Mouse (Mus musculus) kidney, embryonic 16.5 days (tissue): ENCODE data around the gene Ngrn. TPM values are rescaled to one million over a fixed set of nuclear protein-coding genes. Genes with fewer than 3 reads are reported as not detected.
A peak's percentile ranks its signal among the peaks of the same experiment; 100 is the strongest.

ENCODE experiments used
- ATAC-seq: fragments of 200-750 bp; cut with Nextera tagmentation; 2 replicates; pipeline ENCODE4 v1.8.0; 2017; ENCODE audit warnings: moderate TSS enrichment; ENCODE audit not compliant: low FRiP score, low TSS enrichment
- H3K27ac ChIP-seq: fragments of 300-500 bp; sonication (generic); 2 replicates; pipeline ENCODE4 v1.5.1; 2014; ENCODE audit warnings: low read length
- H3K27me3 ChIP-seq: fragments of 300-500 bp; sonication (generic); 2 replicates; pipeline ENCODE4 v1.6.1; 2014; ENCODE audit warnings: low read length, control low read depth, mixed read lengths; ENCODE audit not compliant: insufficient read depth
- H3K36me3 ChIP-seq: fragments of 300-500 bp; sonication (generic); 2 replicates; pipeline ENCODE4 v1.6.1; 2014; ENCODE audit warnings: low read length, control low read depth, mixed read lengths; ENCODE audit not compliant: insufficient read depth
- H3K4me1 ChIP-seq: fragments of 300-500 bp; sonication (generic); 2 replicates; pipeline ENCODE4 v1.6.1; 2014; ENCODE audit warnings: low read length, control low read depth, mixed read lengths; ENCODE audit not compliant: insufficient read depth
- H3K4me2 ChIP-seq: fragments of 300-500 bp; sonication (generic); replicated peaks from 2 replicates; pipeline ENCODE4 v1.6.1; 2014; ENCODE audit warnings: low read depth, low read length
- H3K4me3 ChIP-seq: fragments of 300-500 bp; sonication (generic); 2 replicates; pipeline ENCODE4 v1.5.1; 2014; ENCODE audit warnings: mild to moderate bottlenecking, low read length
- H3K9ac ChIP-seq: fragments of 300-500 bp; sonication (generic); replicated peaks from 2 replicates; pipeline ENCODE4 v1.6.1; 2014; ENCODE audit warnings: low read length
- H3K9me3 ChIP-seq: fragments of 300-500 bp; sonication (generic); 2 replicates; pipeline ENCODE4 v1.6.1; 2016; ENCODE audit warnings: low read length, control low read depth
- WGBS: fragments of 180-500 bp; shearing (Covaris S2); extraction: QIAGEN DNeasy Blood & Tissue Kit; methylation state at CpG from one replicate; pipeline ENCODE4 v1.1.7; 2014; 5-methylcytosine and 5-hydroxymethylcytosine counted together
- polyA plus RNA-seq: library from polyadenylated mRNA; unstranded; fragments of >200 nt; fragmentation: Nextera tagmentation; extraction: Ambion mirVana; gene quantifications from 2 replicates; pipeline ENCODE4 v1.2.1, GENCODE M21; 2015

The Ngrn gene
- 51.7 and 51.9 TPM in 2 replicates for polyA plus RNA-seq

GRCm38 (mm10) chr7:80260625-80261371 lies at the start of gene Ngrn:
TSS of gene Ngrn (plus strand) at chr7:80261215.
- peaks cover 16% of the 10 kb centered on the region for H3K36me3 ChIP-seq
- H3K9me3 ChIP-seq: no peaks in the 10 kb centered on the region
- no peaks in the 10 kb centered on the region for H3K27me3 ChIP-seq
- peak within 1 kb of the TSS; percentile 88 for H3K4me2 ChIP-seq
- H3K4me3 ChIP-seq: peak within 1 kb of the TSS; percentile 86
- H3K4me1 ChIP-seq: peaks cover 15% of the 10 kb centered on the region; the same call in 1 of the 2 replicates
- H3K9ac ChIP-seq: peak within 1 kb of the TSS; percentile 75
- peak; percentile 87 for ATAC-seq
- WGBS: 27% methylated on average over 40 of the region's 40 CpGs
- H3K27ac ChIP-seq: peak within 1 kb of the TSS; percentile 61

DNA sequence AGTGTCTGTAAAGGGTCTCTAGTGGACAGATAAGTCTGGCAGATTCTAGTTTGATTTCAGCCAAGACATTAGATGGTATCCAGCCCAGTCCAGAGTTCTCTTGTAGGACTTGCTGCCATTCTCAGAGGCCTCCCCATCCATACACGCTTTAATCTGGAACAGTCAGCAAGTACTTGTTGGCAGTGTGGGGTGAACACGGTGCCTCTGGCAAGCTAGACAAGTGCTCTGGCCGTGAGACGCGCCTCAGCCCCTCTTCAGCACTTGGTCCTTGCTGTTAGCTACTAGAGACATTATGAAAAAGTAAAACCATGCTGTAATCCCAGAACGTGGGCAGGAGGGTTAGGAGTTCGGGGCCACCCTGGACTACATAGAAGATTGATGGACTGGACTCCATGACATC lies 47.4 kb upstream of the Ngrn start:
- no peak overlapping the region for H3K9ac ChIP-seq
- 92% methylated on average over 7 of the region's 7 CpGs for WGBS
- no peak overlapping the region for H3K27ac ChIP-seq
- peaks cover 21% of the 10 kb centered on the region for H3K4me1 ChIP-seq
- no peaks in the 10 kb centered on the region for H3K27me3 ChIP-seq
- no peaks in the 10 kb centered on the region for H3K9me3 ChIP-seq
- peaks cover 30% of the 10 kb centered on the region for H3K36me3 ChIP-seq
- no peak overlapping the region for H3K4me3 ChIP-seq
- no peak for ATAC-seq
- H3K4me2 ChIP-seq: no peak overlapping the region

- ATAC-seq: no peak
- Histone ChIP-seq H3K27me3 (no peaks in the 10 kb centered on the region), H3K4me2 (no peak overlapping the region), H3K4me1 (peaks cover 12% of the 10 kb centered on the region), H3K9me3 (no peaks in the 10 kb centered on the region), H3K4me3 (no peak overlapping the region), H3K36me3 (peaks cover 39% of the 10 kb centered on the region), H3K27ac (no peak overlapping the region), H3K9ac (no peak overlapping the region)
- WGBS: 83% methylated on average over 8 of the region's 8 CpGs
These were observed 46.6 kb upstream of the Ngrn start for GRCm38 (mm10) chr7:80214459-80214858.

GRCm38 (mm10) chr7:80215398-80215797 lies 45.6 kb upstream of the Ngrn start:
- Histone ChIP-seq H3K27ac (no peak overlapping the region), H3K4me3 (no peak overlapping the region), H3K4me2 (no peak overlapping the region), H3K9me3 (no peaks in the 10 kb centered on the region), H3K4me1 (0 out of 2 replicates have a peak, but pooled peaks cover 3% of the 10 kb centered on the region), H3K36me3 (peaks cover 48% of the 10 kb centered on the region), H3K27me3 (no peaks in the 10 kb centered on the region), H3K9ac (peak overlapping the region; percentile 44)
- WGBS: 32% methylated on average over 4 of the region's 4 CpGs
- peak; percentile 79 for ATAC-seq

- peak overlapping the region; percentile 10; the same call in 1 of the 2 replicates for H3K9ac ChIP-seq
- H3K9me3 ChIP-seq: no peaks in the 10 kb centered on the region
- H3K27ac ChIP-seq: no peak overlapping the region
- no peaks in the 10 kb centered on the region for H3K4me1 ChIP-seq
- no peak overlapping the region for H3K4me3 ChIP-seq
- 0 out of 2 replicates have a peak, but pooled peaks have one; percentile 21 for ATAC-seq
- H3K4me2 ChIP-seq: no peak overlapping the region
- WGBS: 73% methylated on average over 8 of the region's 8 CpGs
- peaks cover 58% of the 10 kb centered on the region for H3K36me3 ChIP-seq
- no peaks in the 10 kb centered on the region for H3K27me3 ChIP-seq
These were observed 44.4 kb upstream of the Ngrn start for GRCm38 (mm10) chr7:80216566-80216965.

GRCm38 (mm10) chr7:80218666-80219065 lies 42.3 kb upstream of the Ngrn start:
- 96% methylated on average over 9 of the region's 9 CpGs for WGBS
- ATAC-seq: no peak
- H3K9ac ChIP-seq: no peak overlapping the region
- peaks cover 56% of the 10 kb centered on the region for H3K36me3 ChIP-seq
- no peaks in the 10 kb centered on the region for H3K27me3 ChIP-seq
- H3K4me3 ChIP-seq: no peak overlapping the region
- H3K4me1 ChIP-seq: no peaks in the 10 kb centered on the region
- no peaks in the 10 kb centered on the region for H3K9me3 ChIP-seq
- H3K4me2 ChIP-seq: no peak overlapping the region
- no peak overlapping the region for H3K27ac ChIP-seq

- WGBS: 92% methylated on average over 9 of the region's 9 CpGs
- no peak for ATAC-seq
- H3K9me3 ChIP-seq: no peaks in the 10 kb centered on the region
- H3K36me3 ChIP-seq: peaks cover 72% of the 10 kb centered on the region
- H3K4me3 ChIP-seq: no peak overlapping the region
- H3K4me1 ChIP-seq: no peaks in the 10 kb centered on the region
- H3K4me2 ChIP-seq: no peak overlapping the region
- no peak overlapping the region for H3K9ac ChIP-seq
- no peaks in the 10 kb centered on the region for H3K27me3 ChIP-seq
- H3K27ac ChIP-seq: no peak overlapping the region
These were observed 40.7 kb upstream of the Ngrn start for GRCm38 (mm10) chr7:80220237-80220797.

DNA sequence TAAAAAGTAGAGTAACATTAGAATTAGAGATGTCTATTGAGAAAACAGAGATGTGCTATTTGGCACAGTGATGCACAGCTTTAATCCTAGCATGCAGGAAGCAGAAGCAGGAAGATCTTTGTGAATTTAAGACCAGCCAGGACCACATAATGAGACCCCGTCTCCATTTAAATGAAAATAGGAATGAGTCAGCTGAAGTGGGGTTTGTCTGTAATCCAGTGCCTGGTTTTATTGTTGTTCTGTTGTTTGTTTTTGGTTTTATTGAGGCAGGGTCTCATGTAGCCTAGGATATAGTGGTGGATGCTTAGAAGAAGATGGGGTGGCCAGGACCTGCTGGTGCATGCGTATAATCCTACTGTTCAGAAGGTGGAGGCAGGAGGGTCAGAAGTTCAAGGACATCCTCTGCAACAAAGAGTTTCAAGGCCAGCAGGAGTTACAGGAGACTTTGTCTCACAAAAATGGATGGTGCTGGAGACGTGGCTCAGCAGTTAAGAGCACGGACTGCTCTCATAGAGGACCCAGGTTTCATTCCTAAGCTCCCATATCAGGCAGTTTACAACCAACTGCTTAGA lies 39.8 kb upstream of the Ngrn start:
- no peak overlapping the region for H3K4me2 ChIP-seq
- no peak overlapping the region for H3K27ac ChIP-seq
- ATAC-seq: no peak
- peaks cover 69% of the 10 kb centered on the region for H3K36me3 ChIP-seq
- WGBS: 87% methylated on average over 4 of the region's 4 CpGs
- no peaks in the 10 kb centered on the region for H3K4me1 ChIP-seq
- H3K9me3 ChIP-seq: no peaks in the 10 kb centered on the region
- no peaks in the 10 kb centered on the region for H3K27me3 ChIP-seq
- no peak overlapping the region for H3K9ac ChIP-seq
- no peak overlapping the region for H3K4me3 ChIP-seq

DNA sequence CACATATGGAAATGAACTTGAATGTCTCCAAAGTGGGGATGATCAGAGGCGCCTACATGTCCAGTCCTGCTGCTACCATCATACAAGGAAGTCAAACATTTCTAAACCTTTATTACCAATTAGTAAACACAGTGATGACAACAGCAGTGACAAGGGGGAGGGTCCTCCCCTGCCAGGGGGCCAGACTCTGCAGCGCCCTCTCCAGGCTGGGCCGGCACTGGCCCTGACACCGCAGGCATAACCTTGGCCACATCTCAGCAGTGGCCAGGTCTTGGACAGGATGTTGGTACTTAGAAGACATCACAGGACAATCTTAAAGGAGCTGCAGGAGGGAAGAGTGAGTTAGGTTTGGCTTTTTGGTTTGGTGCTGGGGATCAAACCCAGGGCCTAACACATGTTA lies 34.0 kb upstream of the Ngrn start:
- ATAC-seq: no peak

GRCm38 (mm10) chr7:80230196-80230595 lies 30.8 kb upstream of the Ngrn start:
- H3K9me3 ChIP-seq: no peaks in the 10 kb centered on the region
- 0 out of 2 replicates have a peak overlapping the region, but pooled peaks have one; percentile 8 for H3K27ac ChIP-seq
- peaks cover 30% of the 10 kb centered on the region for H3K4me1 ChIP-seq
- H3K4me2 ChIP-seq: 0 out of 2 replicates have a peak overlapping the region, but pooled peaks have one; percentile 74
- no peak overlapping the region for H3K4me3 ChIP-seq
- no peak for ATAC-seq
- H3K9ac ChIP-seq: 0 out of 2 replicates have a peak overlapping the region, but pooled peaks have one; percentile 27
- WGBS: 30% methylated on average over 6 of the region's 6 CpGs
- H3K27me3 ChIP-seq: no peaks in the 10 kb centered on the region
- H3K36me3 ChIP-seq: peaks cover 9% of the 10 kb centered on the region

More for the DNA sequence above, 34.0 kb upstream of the Ngrn start:
- no peak overlapping the region for H3K4me3 ChIP-seq
- no peak overlapping the region for H3K9ac ChIP-seq
- WGBS: 93% methylated on average over 4 of the region's 4 CpGs
- H3K4me2 ChIP-seq: no peak overlapping the region
- no peak overlapping the region for H3K27ac ChIP-seq
- peaks cover 23% of the 10 kb centered on the region for H3K4me1 ChIP-seq
- no peaks in the 10 kb centered on the region for H3K9me3 ChIP-seq
- peaks cover 28% of the 10 kb centered on the region for H3K36me3 ChIP-seq
- no peaks in the 10 kb centered on the region for H3K27me3 ChIP-seq
